In genomic region chr10:77016499-77016898, GRCm38 (mm10) we compare ENCODE assay signal across 13 mouse cellular contexts.
"Had no signal": no experiment of that assay in that cellular context is flagged by ENCODE, and none has a peak within 500 bp of the region (broad histone marks: within the 10 kb centered on the region; RNA-seq: fewer than 3 reads in every experiment).

No protein-coding gene starts in this region.

- H3K4me3 ChIP-seq: limb, embryonic 15.5 days; liver, embryonic 12.5 days; lung, embryonic 15.5 days; megakaryocyte, embryonic 14.5 days; midbrain, embryonic 13.5 days; neural tube, embryonic 12.5 days had no signal

- DNase-seq: kidney, adult 18-20 months; kidney, postnatal 10 days; layer of hippocampus, postnatal 36 days; lung, postnatal 14 days; thymus, postnatal 4 days had no signal

- H3K9me3 ChIP-seq: limb, embryonic 15.5 days; liver, embryonic 12.5 days; lung, embryonic 15.5 days; midbrain, embryonic 13.5 days; neural tube, embryonic 12.5 days had no signal

- H3K27ac ChIP-seq: limb, embryonic 15.5 days; liver, embryonic 12.5 days; lung, embryonic 15.5 days; macrophage; midbrain, embryonic 13.5 days; neural tube, embryonic 12.5 days; stomach, postnatal 0 days had no signal

- H3K4me2 ChIP-seq: limb, embryonic 15.5 days; liver, embryonic 12.5 days; lung, embryonic 15.5 days; midbrain, embryonic 13.5 days; neural tube, embryonic 12.5 days had no signal

- ATAC-seq: liver, embryonic 12.5 days; midbrain, embryonic 13.5 days had no signal

- H3K9ac ChIP-seq: limb, embryonic 15.5 days; liver, embryonic 12.5 days; lung, embryonic 15.5 days; midbrain, embryonic 13.5 days; neural tube, embryonic 12.5 days had no signal

- H3K27me3 ChIP-seq: limb, embryonic 15.5 days; lung, embryonic 15.5 days; midbrain, embryonic 13.5 days; neural tube, embryonic 12.5 days had no signal

- H3K4me1 ChIP-seq: lung, embryonic 15.5 days; midbrain, embryonic 13.5 days; neural tube, embryonic 12.5 days had no signal

- H3K36me3 ChIP-seq: limb, embryonic 15.5 days; liver, embryonic 12.5 days; lung, embryonic 15.5 days; midbrain, embryonic 13.5 days; neural tube, embryonic 12.5 days had no signal
